Mouse (Mus musculus): ENCODE results near the gene Gm43191. TPM values are rescaled to one million over a fixed set of nuclear protein-coding genes. Genes with fewer than 3 reads are reported as not detected.
A peak's percentile ranks its signal among the peaks of the same experiment; 100 is the strongest.
"Not testable (repeated sequence)": the region's sequence is repeated elsewhere in the genome, so short reads cannot be mapped to it uniquely, and the experiment has no call there.

Gene Gm43191
- total RNA-seq, 2 experiments from 2014 or later, result 1.2 to 2.4 TPM

GRCm38 (mm10) chr3:116664281-116664680 lies 16.8 kb downstream of the Gm43191 start:
- DNase-seq (ENCODE audit: extremely low spot score in 1 of 2, low spot score in 2 of 2); intact Hi-C loops (cut with DNase I): not testable (repeated sequence)

GRCm38 (mm10) chr3:116662463-116662863 lies 18.6 kb downstream of the Gm43191 start, which contains the start of gene Mfsd14a:
Mfsd14a (minus strand) TSS chr3:116662677.
- intact Hi-C loops (cut with DNase I), result no loop called here

GRCm38 (mm10) chr3:116661870-116662414 lies 19.1 kb downstream of the Gm43191 start:
- DNase-seq (ENCODE audit: extremely low spot score in 1 of 2, low spot score in 2 of 2), result peak in 1 of 2 experiments; percentile 69
- intact Hi-C loops (cut with DNase I), result no loop called here

More at GRCm38 (mm10) chr3:116662463-116662863, 18.6 kb downstream of the Gm43191 start, which contains the start of gene Mfsd14a:
- peak; percentile 94 to 99 for DNase-seq (ENCODE audit: extremely low spot score in 1 of 2, low spot score in 2 of 2)

- no peak for DNase-seq (ENCODE audit: extremely low spot score in 1 of 2, low spot score in 2 of 2)
- intact Hi-C loops (cut with DNase I), result no loop called here
Observed at GRCm38 (mm10) chr3:116661288-116661869, 19.7 kb downstream of the Gm43191 start.

GRCm38 (mm10) chr3:116659856-116660430 lies 21.1 kb downstream of the Gm43191 start:
- intact Hi-C loops (cut with DNase I), result no loop called here
- no peak for DNase-seq (ENCODE audit: extremely low spot score in 1 of 2, low spot score in 2 of 2)

- intact Hi-C loops (cut with DNase I), result no loop called here
- no peak for DNase-seq (ENCODE audit: extremely low spot score in 1 of 2, low spot score in 2 of 2)
Observed at GRCm38 (mm10) chr3:116658928-116659565, 22.0 kb downstream of the Gm43191 start.

GRCm38 (mm10) chr3:116656184-116656965 lies 24.7 kb downstream of the Gm43191 start:
- no peak for DNase-seq (ENCODE audit: extremely low spot score in 1 of 2, low spot score in 2 of 2)
- intact Hi-C loops (cut with DNase I), result no loop called here

- DNase-seq (ENCODE audit: extremely low spot score in 1 of 2, low spot score in 2 of 2); intact Hi-C loops (cut with DNase I): not testable (repeated sequence)
Observed at GRCm38 (mm10) chr3:116654051-116654450, 27.0 kb downstream of the Gm43191 start.

GRCm38 (mm10) chr3:116653278-116653945 lies 27.6 kb downstream of the Gm43191 start:
- intact Hi-C loops (cut with DNase I), result no loop called here
- DNase-seq (ENCODE audit: extremely low spot score in 1 of 2, low spot score in 2 of 2), result no peak

GRCm38 (mm10) chr3:116652033-116652446 lies 29.0 kb downstream of the Gm43191 start:
- DNase-seq (ENCODE audit: extremely low spot score in 1 of 2, low spot score in 2 of 2), result no peak
- intact Hi-C loops (cut with DNase I), result no loop called here

- no peak for DNase-seq (ENCODE audit: extremely low spot score in 1 of 2, low spot score in 2 of 2)
- intact Hi-C loops (cut with DNase I), result no loop called here
Observed at GRCm38 (mm10) chr3:116650698-116651097, 30.4 kb downstream of the Gm43191 start.

GRCm38 (mm10) chr3:116648805-116649204 lies 32.3 kb downstream of the Gm43191 start:
- intact Hi-C loops (cut with DNase I), result no loop called here
- DNase-seq (ENCODE audit: extremely low spot score in 1 of 2, low spot score in 2 of 2), result no peak

- DNase-seq (ENCODE audit: extremely low spot score in 1 of 2, low spot score in 2 of 2), result no peak
- intact Hi-C loops (cut with DNase I), result no loop called here
Observed at GRCm38 (mm10) chr3:116646387-116646786, 34.7 kb downstream of the Gm43191 start.

GRCm38 (mm10) chr3:116642373-116642772 lies 38.7 kb downstream of the Gm43191 start:
- intact Hi-C loops (cut with DNase I), result no loop called here
- no peak for DNase-seq (ENCODE audit: extremely low spot score in 1 of 2, low spot score in 2 of 2)

GRCm38 (mm10) chr3:116641811-116642371 lies 39.2 kb downstream of the Gm43191 start:
- DNase-seq (ENCODE audit: extremely low spot score in 1 of 2, low spot score in 2 of 2), result no peak
- intact Hi-C loops (cut with DNase I), result no loop called here

- intact Hi-C loops (cut with DNase I), result no loop called here
- no peak for DNase-seq (ENCODE audit: extremely low spot score in 1 of 2, low spot score in 2 of 2)
Observed at GRCm38 (mm10) chr3:116640024-116640423, 41.0 kb downstream of the Gm43191 start.

GRCm38 (mm10) chr3:116638572-116638971 lies 42.5 kb downstream of the Gm43191 start:
- no peak for DNase-seq (ENCODE audit: extremely low spot score in 1 of 2, low spot score in 2 of 2)
- intact Hi-C loops (cut with DNase I), result loop anchor here (5.0 kb wide), 1 partner anchor 131 kb away; the partner anchor contains the start of gene Rtca
